Mouse (Mus musculus): ENCODE measurements at regions not wholly inside any gene's neighbourhood (a gene's known extent, or its start where the extent isn't known, plus 50 kb on each side); places are given as distances from the start of the nearest gene placed in this dataset.

DNA sequence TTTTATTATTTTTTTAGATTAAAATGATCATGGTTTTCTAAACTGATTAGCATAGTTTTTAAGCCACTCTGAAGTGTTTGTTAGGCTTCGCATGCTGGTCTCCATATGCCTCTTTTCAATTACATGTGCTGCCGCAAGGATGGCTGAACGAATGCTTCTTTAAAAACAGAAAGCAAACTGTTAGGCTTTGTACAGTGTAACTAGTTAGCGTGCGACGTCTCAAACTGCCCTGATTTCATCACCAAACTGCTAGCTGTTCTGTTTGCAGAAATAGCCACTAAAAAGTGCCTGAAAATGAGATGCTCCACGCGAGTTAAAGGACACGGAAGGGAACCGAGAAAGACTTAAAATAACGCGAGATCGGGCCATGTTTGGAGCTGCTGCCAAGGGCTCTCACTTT, 185.4 kb upstream of the Gk2 start:
- TF ChIP-seq POLR2A (IDR thresholded peaks at IDR 0.05; ENCODE audit: insufficient read depth, low read depth, low read length) (no peak), CTCF (IDR thresholded peaks at IDR 0.05) (no peak), EP300 (IDR thresholded peaks at IDR 0.05; ENCODE audit: insufficient read depth, low read depth, low read length) (no peak)

Measured in heart, adult 2 months (tissue).